Mouse (Mus musculus) CH12.LX (cell line): Measurements from ENCODE around the gene Unc119b. TPM values are rescaled to one million over a fixed set of nuclear protein-coding genes. Genes with fewer than 3 reads are reported as not detected.

ENCODE experiments used
- DNase-seq: peaks from one replicate; pipeline ENCODE4 v3.0.0-alpha.2; 2013; ENCODE audit errors: extremely low read depth
- H3K27ac ChIP-seq: 2 replicates; pipeline ENCODE4 v1.5.1; 2012; ENCODE audit warnings: low read depth, mild to moderate bottlenecking, control low read depth, moderate library complexity; ENCODE audit not compliant: insufficient read depth
- H3K27me3 ChIP-seq: replicated peaks from 2 replicates; pipeline ENCODE3; 2012; ENCODE audit warnings: inconsistent platforms
- H3K36me3 ChIP-seq, 2 experiments: replicated peaks in 1 of 2; 2 replicates each; pipeline versions ENCODE3 to v1.6.1; 2012; ENCODE audit warnings: inconsistent platforms in 1 of 2, low read length in 1 of 2, mild to moderate bottlenecking in 1 of 2, mixed read lengths in 1 of 2, moderate library complexity in 1 of 2; ENCODE audit not compliant: control insufficient read depth in 1 of 2, insufficient read depth in 1 of 2
- H3K4me1 ChIP-seq, 2 experiments: 2 replicates each; pipeline ENCODE4 v1.6.1; 2012; ENCODE audit warnings: inconsistent platforms in 1 of 2, moderate library complexity in 1 of 2; ENCODE audit not compliant: insufficient read depth in 2 of 2, control insufficient read depth in 1 of 2
- H3K4me2 ChIP-seq: 2 replicates; pipeline ENCODE4 v1.6.1; 2012; ENCODE audit warnings: low read depth, mild to moderate bottlenecking, control low read depth; ENCODE audit not compliant: poor library complexity, insufficient read depth, severe bottlenecking
- H3K4me3 ChIP-seq, 3 experiments: fragments of 150-350 bp in 1 of 3; sonication (generic) in 1 of 3; replicated peaks in 1 of 3; 2 replicates each; pipeline versions ENCODE3 to v1.5.1; 2011 to 2012; ENCODE audit warnings: low read depth in 2 of 3, low read length in 2 of 3, mild to moderate bottlenecking in 2 of 3, moderate library complexity in 2 of 3, control low read depth in 1 of 3, improper control_type of control experiment in 1 of 3, inconsistent platforms in 1 of 3, mixed read lengths in 1 of 3; ENCODE audit not compliant: poor library complexity in 1 of 3
- H3K79me2 ChIP-seq: replicated peaks from 2 replicates; pipeline ENCODE4 v1.6.1; 2012; ENCODE audit warnings: mild to moderate bottlenecking, moderate library complexity; ENCODE audit not compliant: control insufficient read depth, poor library complexity, insufficient read depth, severe bottlenecking; ENCODE audit errors: extremely low read depth
- H3K9ac ChIP-seq: 2 replicates; pipeline ENCODE4 v1.6.1; 2012; ENCODE audit warnings: low read depth, mild to moderate bottlenecking, control low read depth, moderate library complexity; ENCODE audit not compliant: insufficient read depth
- H3K9me3 ChIP-seq: replicated peaks from 2 replicates; pipeline ENCODE3; 2012; ENCODE audit warnings: low read length, inconsistent platforms, mixed read lengths
- BHLHE40 ChIP-seq: IDR thresholded peaks from 2 replicates; pipeline ENCODE4 v1.6.1; 2011; ENCODE audit warnings: mild to moderate bottlenecking, low read depth, low read length, improper control_type of control experiment
- CHD1 ChIP-seq: IDR thresholded peaks from 2 replicates; pipeline ENCODE4 v1.6.1; 2012; ENCODE audit warnings: low read depth, low read length, improper control_type of control experiment, inconsistent platforms
- CHD2 ChIP-seq: IDR thresholded peaks from 2 replicates; pipeline ENCODE4 v1.6.1; 2011; ENCODE audit warnings: low read length, improper control_type of control experiment
- E2F4 ChIP-seq: IDR thresholded peaks from 2 replicates; pipeline ENCODE4 v1.6.1; 2011; ENCODE audit warnings: low read depth, low read length, improper control_type of control experiment; ENCODE audit not compliant: insufficient replicate concordance
- ETS1 ChIP-seq: conservative IDR thresholded peaks from 2 replicates; pipeline ENCODE4 v1.6.1; 2012; ENCODE audit warnings: low read depth, mild to moderate bottlenecking, inconsistent platforms, low read length, improper control_type of control experiment, moderate library complexity
- JUN ChIP-seq: IDR thresholded peaks from 2 replicates; pipeline ENCODE4 v1.6.1; 2011; ENCODE audit warnings: low read depth, mild to moderate bottlenecking, low read length, improper control_type of control experiment, moderate library complexity; ENCODE audit not compliant: insufficient read depth
- JUND ChIP-seq: conservative IDR thresholded peaks from 2 replicates; pipeline ENCODE4 v1.6.1; 2011; ENCODE audit warnings: low read depth, low read length, improper control_type of control experiment
- KAT2A ChIP-seq: IDR thresholded peaks from 2 replicates; pipeline ENCODE4 v1.6.1; 2012; ENCODE audit warnings: low read length, improper control_type of control experiment, inconsistent platforms; ENCODE audit not compliant: insufficient replicate concordance
- MAFK ChIP-seq: IDR thresholded peaks from 2 replicates; pipeline ENCODE4 v1.6.1; 2011; ENCODE audit warnings: low read length, improper control_type of control experiment; ENCODE audit not compliant: insufficient replicate concordance
- MAX ChIP-seq: IDR thresholded peaks from 2 replicates; pipeline ENCODE4 v1.6.1; 2011; ENCODE audit warnings: low read length, improper control_type of control experiment
- MXI1 ChIP-seq: IDR thresholded peaks from 2 replicates; pipeline ENCODE4 v1.6.1; 2011; ENCODE audit warnings: mild to moderate bottlenecking, low read depth, low read length, improper control_type of control experiment
- MYC ChIP-seq: IDR thresholded peaks from 2 replicates; pipeline ENCODE4 v1.6.1; 2011; ENCODE audit warnings: low read depth, mild to moderate bottlenecking, improper control_type of control experiment, low read length
- PAX5 ChIP-seq: IDR thresholded peaks from 2 replicates; pipeline ENCODE4 v1.6.1; 2012; ENCODE audit warnings: low read length, inconsistent platforms, mixed read lengths
- POLR2A ChIP-seq: IDR thresholded peaks from 2 replicates; pipeline ENCODE4 v1.6.1; 2011; ENCODE audit warnings: low read depth, mild to moderate bottlenecking, improper control_type of control experiment, low read length
- POLR2AphosphoS2 ChIP-seq: IDR thresholded peaks from 2 replicates; pipeline ENCODE4 v1.6.1; 2011; ENCODE audit warnings: low read depth, low read length, improper control_type of control experiment
- RAD21 ChIP-seq: IDR thresholded peaks from 2 replicates; pipeline ENCODE4 v1.6.1; 2011; ENCODE audit warnings: low read depth, mild to moderate bottlenecking, low read length, improper control_type of control experiment, moderate library complexity
- RCOR1 ChIP-seq: conservative IDR thresholded peaks from 2 replicates; pipeline ENCODE4 v1.6.1; 2012; ENCODE audit warnings: low read depth, mild to moderate bottlenecking, inconsistent platforms, low read length, improper control_type of control experiment
- USF2 ChIP-seq: conservative IDR thresholded peaks from 2 replicates; pipeline ENCODE4 v1.6.1; 2011; ENCODE audit warnings: low read depth, low read length, improper control_type of control experiment
- ZC3H11A ChIP-seq: IDR thresholded peaks from 2 replicates; pipeline ENCODE4 v1.6.1; 2012; ENCODE audit warnings: low read depth, mild to moderate bottlenecking, inconsistent platforms, low read length, improper control_type of control experiment
- dilution Hi-C: fragments of 300-500 bp; cut with MboI; formaldehyde crosslinking; loops from 2 replicates; pipeline ENCODE4 v1.14.3; 2020; ENCODE audit warnings: low sequenced_read_pairs; ENCODE audit not compliant: extremely low pct_unique_long_range_greater_than_20kb, extremely low pct_ligation_motif_present
- in situ Hi-C: fragments of 300-500 bp; cut with MboI; formaldehyde crosslinking; loops from 3 replicates; pipeline ENCODE4 v1.14.3; 2019; ENCODE audit warnings: low sequenced_read_pairs, low pct_ligation_motif_present, low pct_unique_long_range_greater_than_20kb, mixed read lengths
- polyA plus RNA-seq: library from polyadenylated mRNA; unstranded; fragments of >175 nt; gene quantifications from 2 replicates; pipeline ENCODE4 v1.2.1, GENCODE M21; 2012; ENCODE audit warnings: low read depth; ENCODE audit not compliant: insufficient read length
- total RNA-seq, 2 experiments: library from RNA; depleted of rRNA; stranded (reverse); fragments of 300-350 nt in 1 of 2; fragments of >200 nt in 1 of 2; gene quantifications; 2 replicates each; pipeline ENCODE4 v1.2.3; 2012 to 2014

Gene Unc119b
- total and polyA plus RNA-seq, 3 experiments, result 13.3 to 22.6 (median 18.4) TPM

GRCm38 (mm10) chr5:115152132-115152956 is 17.6 kb upstream of the Unc119b start:
- Histone ChIP-seq H3K36me3 (peaks cover 44 to 75% of the 10 kb centered on the region in 2 experiments), H3K4me1 (peaks cover 13 to 41% of the 10 kb centered on the region in 2 experiments), H3K27ac (no peak overlapping the region), H3K27me3 (no peaks in the 10 kb centered on the region), H3K79me2 (peaks cover 54% of the 10 kb centered on the region), H3K9ac (no peak overlapping the region), H3K4me3 (no peak overlapping the region), H3K9me3 (peaks cover 12% of the 10 kb centered on the region), H3K4me2 (no peak overlapping the region)
- in situ Hi-C loops (no loop called here), dilution Hi-C loops (no loop called here)
- no peak for DNase-seq
- TF ChIP-seq CHD2, result no peak
- TF ChIP-seq ZC3H11A, result no peak
- no peak for TF ChIP-seq ETS1
- no peak for TF ChIP-seq POLR2A
- no peak for TF ChIP-seq E2F4
- TF ChIP-seq RAD21, result no peak
- TF ChIP-seq KAT2A, result no peak
- no peak for TF ChIP-seq PAX5
- TF ChIP-seq BHLHE40, result no peak
- no peak for TF ChIP-seq CHD1
- no peak for TF ChIP-seq MAFK
- no peak for TF ChIP-seq JUND
- no peak for TF ChIP-seq RCOR1
- no peak for TF ChIP-seq POLR2AphosphoS2
- no peak for TF ChIP-seq MXI1
- no peak for TF ChIP-seq JUN
- no peak for TF ChIP-seq MAX
- TF ChIP-seq USF2, result no peak
- TF ChIP-seq MYC, result no peak

GRCm38 (mm10) chr5:115151457-115151856 is 16.7 kb upstream of the Unc119b start:
- Histone ChIP-seq H3K9me3 (peaks cover 12% of the 10 kb centered on the region), H3K4me2 (no peak overlapping the region), H3K36me3 (peaks cover 52 to 83% of the 10 kb centered on the region in 2 experiments), H3K4me3 (no peak overlapping the region), H3K4me1 (peaks cover 13 to 41% of the 10 kb centered on the region in 2 experiments), H3K9ac (no peak overlapping the region), H3K27me3 (no peaks in the 10 kb centered on the region), H3K79me2 (peaks cover 45% of the 10 kb centered on the region), H3K27ac (no peak overlapping the region)
- dilution Hi-C loops (no loop called here), in situ Hi-C loops (no loop called here)
- TF ChIP-seq PAX5 (no peak), MAX (no peak), CHD1 (no peak)
- DNase-seq, result no peak
